Mouse (Mus musculus) urinary bladder, postnatal 14 days (tissue): ENCODE measurements around the gene Cd81.

Experiments
- DNase-seq: peaks from one replicate; pipeline ENCODE4 v3.0.0; 2021; ENCODE audit warnings: low spot score

The Cd81 gene

GRCm38 (mm10) chr7:143112395-143112794 is 59.9 kb downstream of the Cd81 start:
- DNase-seq, result no peak

GRCm38 (mm10) chr7:143114773-143115172 is 62.2 kb downstream of the Cd81 start:
- no peak for DNase-seq

GRCm38 (mm10) chr7:143116521-143116920 is 64.0 kb downstream of the Cd81 start:
- no peak for DNase-seq
